Mouse (Mus musculus) right cerebral cortex, postnatal 4 days (tissue): Measurements from ENCODE around the gene Nploc4.

Experiments used
- DNase-seq: peaks from one replicate; pipeline ENCODE4 v3.0.0-alpha.2; 2022

The Nploc4 gene

GRCm38 (mm10) chr11:120437152-120437856, at the start of gene Nploc4:
Nploc4 (minus strand) TSS chr11:120437708.
- peak; percentile 87 for DNase-seq

- DNase-seq = no peak
Observed at GRCm38 (mm10) chr11:120485251-120485650, 47.7 kb upstream of the Nploc4 start.

- peak; percentile 88 for DNase-seq
Observed at GRCm38 (mm10) chr11:120484265-120484981, 46.9 kb upstream of the Nploc4 start, which contains the start of gene Mrpl12. Mrpl12 (plus strand) TSS chr11:120484613.

DNA sequence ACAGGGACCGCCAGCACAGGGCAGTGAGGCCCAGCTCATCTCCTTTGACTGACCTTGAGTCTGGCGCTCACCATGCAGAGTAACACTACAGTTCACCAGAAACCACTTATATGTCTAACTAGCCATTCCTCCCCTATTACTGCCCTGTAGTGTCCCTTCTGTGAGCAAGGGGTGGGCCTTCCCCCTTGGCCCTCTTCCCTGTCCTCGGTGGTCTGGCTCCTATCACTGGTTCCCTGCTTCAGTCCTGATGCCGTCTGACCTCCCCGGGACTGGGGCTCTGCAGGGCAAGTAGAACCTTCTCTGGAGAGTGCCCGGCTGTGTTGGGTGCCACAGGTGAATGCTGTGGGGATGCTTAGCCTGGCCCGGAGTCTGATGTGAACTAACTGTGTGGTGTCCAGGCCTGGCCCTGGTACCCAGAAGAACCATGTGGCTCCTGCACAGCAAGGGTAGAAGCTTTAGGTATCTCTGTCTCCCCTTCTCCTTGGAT, 46.0 kb upstream of the Nploc4 start:
- DNase-seq = no peak

GRCm38 (mm10) chr11:120472052-120472451, 34.5 kb upstream of the Nploc4 start:
- DNase-seq = no peak

DNA sequence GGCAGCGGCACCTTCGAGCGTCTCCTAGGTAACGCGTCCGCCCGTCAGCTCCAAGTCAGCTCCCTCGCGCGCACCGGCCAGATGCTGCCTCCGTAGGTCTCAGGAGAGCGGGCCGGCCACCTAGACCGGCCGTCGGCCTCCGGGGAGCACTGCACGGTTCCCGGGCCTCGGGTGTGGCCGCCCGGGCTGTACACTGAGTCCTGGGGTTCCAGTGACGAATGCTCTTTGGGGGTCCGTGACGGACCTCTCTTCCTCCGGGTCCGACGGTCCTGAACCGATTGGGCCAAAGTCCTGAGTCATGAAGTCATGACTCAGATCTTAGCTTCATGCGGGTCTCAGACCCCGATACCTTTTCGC, 30.2 kb upstream of the Nploc4 start:
- DNase-seq = no peak

DNA sequence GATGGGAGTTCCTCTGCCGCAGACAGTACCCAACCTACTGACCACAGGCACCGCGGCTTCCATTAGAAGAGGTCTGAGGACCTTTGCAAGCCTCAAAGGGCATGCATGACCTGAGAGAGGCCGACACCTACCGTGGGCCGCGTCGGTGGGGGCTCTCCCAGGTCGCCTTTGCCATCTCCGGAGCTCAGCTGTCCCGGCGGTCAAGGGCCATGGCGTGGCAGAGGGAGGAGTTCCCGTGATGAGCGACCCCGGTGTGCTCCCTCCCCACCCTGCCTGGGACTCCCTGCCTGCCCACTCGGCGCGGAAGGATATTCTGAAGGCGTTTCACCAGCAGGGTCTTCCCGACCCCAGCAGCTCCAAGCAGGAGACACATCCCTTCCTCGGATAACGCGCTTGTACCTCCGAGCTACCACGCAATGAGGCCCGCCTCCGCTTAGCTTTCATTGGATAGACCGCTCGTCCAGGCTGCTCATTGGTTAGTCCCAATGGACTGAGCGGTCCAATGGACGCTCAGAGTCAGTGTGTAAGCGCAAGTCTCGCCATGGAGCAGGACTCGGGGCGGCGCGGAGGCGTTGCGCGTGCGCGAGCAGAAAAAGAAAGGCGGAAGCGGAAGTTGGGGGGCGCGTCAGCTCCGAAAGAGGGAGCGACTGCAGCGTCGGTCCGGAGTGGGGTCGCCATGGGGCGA, 29.7 kb upstream of the Nploc4 start, which contains the start of gene Arl16:
Gene Arl16 (minus strand): TSS at position 557 of the 685 bp plus-strand sequence.
- peak; percentile 92 for DNase-seq

- DNase-seq = no peak
Observed at GRCm38 (mm10) chr11:120465521-120465920, 28.0 kb upstream of the Nploc4 start.

DNA sequence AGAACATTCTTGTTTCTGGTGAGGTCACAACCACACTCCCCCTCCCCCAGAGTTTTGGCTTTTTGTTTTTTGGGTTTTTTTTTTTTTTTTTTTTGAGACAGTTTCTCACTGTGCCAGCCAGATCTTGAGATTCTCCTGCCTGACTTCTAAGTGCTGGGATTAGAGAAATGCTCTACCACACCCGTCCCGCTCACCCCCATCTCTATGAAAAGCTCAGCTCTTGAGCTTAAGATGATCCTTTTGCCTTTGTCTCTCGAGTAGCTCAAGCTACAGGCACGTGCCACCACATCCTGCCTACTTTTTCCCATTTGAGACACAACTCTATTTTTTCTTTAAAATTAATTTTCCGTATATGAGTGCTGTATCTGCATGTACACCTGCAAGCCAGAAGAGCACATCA, 26.9 kb upstream of the Nploc4 start:
- no peak for DNase-seq

DNA sequence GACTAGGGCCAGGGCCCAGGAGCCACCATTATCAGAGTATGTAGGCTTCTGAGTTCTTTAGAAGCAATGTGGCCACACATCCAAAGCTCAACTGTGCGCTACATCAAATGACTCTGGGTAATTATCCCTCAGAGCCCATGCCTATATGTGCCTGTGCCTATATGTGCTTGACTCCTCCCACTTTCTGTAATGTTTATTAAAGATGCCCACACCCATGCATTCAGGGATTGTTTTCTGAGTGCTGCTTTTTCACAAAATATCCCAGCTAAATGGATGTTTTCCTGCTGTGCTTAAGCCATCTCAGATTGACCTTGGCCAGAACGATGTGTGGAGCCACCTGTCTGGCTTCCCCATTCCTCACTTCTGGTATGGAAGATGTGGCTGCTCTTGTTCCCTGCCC, 26.0 kb upstream of the Nploc4 start:
- DNase-seq = no peak

- DNase-seq = no peak
Observed at GRCm38 (mm10) chr11:120458847-120459597, 21.5 kb upstream of the Nploc4 start.

DNA sequence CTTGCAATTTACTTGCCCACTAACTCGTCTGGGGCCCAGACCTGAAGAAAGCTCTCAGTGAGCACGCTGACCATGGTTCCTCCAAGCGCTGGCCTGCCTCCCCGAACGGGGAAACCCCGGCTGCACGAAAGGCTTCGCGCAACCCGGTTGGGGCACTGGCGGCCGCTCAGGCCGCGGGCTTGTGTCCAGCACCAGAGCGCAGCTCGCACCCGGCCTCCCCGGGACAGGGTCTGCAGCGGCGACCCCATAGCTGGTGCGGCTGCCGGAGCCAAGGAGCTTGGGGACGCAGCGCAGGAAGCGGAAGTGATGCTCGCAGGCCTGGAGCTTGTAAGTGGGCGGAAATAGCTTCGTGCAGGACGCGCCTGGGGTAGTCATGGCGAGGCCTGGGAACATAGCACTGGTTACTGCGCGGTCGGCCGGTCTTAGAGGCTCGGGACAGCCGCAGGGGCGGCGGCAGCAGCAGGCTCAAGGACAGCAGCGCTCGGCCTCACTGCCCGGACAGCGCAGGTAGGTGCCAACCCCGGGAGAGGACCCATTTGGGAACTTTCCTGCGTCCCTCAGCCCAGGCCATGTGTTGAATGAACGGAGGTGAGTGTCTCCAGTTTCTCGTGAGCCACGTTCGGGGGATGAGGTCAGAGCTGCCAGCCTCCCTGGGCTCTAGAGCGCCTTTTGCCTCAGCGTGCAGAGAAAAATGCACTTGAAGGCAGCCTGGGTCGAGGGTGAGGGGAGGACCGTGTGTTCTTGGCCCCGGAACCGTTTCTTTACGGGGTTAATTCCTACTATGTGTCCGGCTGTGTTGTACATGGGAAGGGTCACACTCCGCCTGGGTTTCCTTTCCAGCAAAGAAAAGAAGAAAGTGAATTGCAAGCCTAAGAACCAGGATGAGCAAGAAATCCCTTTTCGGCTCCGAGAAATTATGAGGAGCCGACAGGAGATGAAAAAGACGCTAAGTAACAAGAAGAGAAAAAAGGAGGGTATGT, 20.6 kb upstream of the Nploc4 start, which contains the start of the genes Oxld1 and Ccdc137:
Gene Oxld1 (minus strand): TSS at position 297 of the 980 bp plus-strand sequence.
Gene Ccdc137 (plus strand): TSS at position 344 of the 980 bp plus-strand sequence.
- peak; percentile 74 for DNase-seq

GRCm38 (mm10) chr11:120457370-120457769, 19.9 kb upstream of the Nploc4 start:
- no peak for DNase-seq

DNA sequence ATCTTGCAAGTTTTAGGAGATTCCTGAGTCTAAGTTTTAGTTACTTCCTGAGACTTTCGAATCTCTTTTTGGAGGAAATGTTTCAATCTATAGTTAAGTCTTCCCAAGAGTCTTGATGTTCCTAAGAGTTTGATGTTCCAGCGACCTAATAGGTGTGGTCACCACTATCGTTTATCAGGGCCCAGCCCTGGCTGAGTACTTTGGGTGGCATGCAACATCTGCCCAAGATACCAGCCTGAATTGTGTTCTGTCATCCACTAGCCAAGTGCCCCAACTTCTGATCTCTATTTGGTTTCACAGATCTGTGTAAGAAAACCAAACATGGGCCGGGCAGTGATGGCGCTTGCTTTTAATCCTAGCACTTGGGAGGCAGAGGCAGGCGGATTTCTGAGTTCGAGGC, 17.9 kb upstream of the Nploc4 start:
- no peak for DNase-seq

- no peak for DNase-seq
Observed at GRCm38 (mm10) chr11:120454965-120455364, 17.5 kb upstream of the Nploc4 start.

- no peak for DNase-seq
Observed at GRCm38 (mm10) chr11:120453306-120453705, 15.8 kb upstream of the Nploc4 start, which contains the start of gene Pde6g. Pde6g (minus strand) TSS chr11:120453500.

- no peak for DNase-seq
Observed at GRCm38 (mm10) chr11:120452246-120452645, 14.7 kb upstream of the Nploc4 start.

DNA sequence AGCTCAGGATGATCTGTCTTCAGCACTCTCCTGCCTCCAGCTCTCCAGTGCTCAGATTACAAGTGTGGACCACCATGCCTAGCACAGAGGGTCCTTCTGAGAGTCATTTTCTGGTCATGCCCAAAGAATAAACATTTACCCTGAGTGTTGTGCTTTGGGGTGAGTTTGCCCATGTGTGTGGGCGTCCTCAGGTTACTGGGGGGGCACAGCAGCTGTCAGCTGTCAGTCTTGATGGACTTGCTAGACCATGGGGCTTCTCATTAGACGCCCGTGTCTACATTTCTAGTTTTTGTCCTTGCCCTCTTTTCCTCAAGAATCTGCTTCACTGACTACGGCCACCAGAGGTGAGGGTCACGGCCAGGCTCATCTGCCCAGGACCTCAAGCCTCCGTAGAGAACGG, 9.7 kb upstream of the Nploc4 start:
- no peak for DNase-seq

DNA sequence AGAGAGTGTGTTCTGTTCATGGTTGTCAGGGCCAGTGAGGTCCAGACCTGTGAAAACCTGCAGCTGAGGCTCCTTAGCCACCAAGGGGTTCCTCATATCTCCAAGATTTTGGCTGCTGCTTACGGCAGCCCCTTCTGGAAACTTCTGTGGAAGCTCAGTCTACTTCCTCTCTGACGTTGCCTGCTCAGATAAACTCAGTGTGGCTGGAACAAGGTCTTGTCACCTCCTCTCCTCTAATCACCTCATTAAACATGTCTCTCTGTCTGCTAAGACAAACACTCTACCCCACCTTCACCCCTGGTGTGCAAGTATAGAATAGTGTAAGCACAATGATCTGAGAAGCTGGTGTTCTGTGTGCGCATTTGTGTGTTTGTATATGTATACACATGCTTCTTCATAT, 8.0 kb upstream of the Nploc4 start:
- no peak for DNase-seq

DNA sequence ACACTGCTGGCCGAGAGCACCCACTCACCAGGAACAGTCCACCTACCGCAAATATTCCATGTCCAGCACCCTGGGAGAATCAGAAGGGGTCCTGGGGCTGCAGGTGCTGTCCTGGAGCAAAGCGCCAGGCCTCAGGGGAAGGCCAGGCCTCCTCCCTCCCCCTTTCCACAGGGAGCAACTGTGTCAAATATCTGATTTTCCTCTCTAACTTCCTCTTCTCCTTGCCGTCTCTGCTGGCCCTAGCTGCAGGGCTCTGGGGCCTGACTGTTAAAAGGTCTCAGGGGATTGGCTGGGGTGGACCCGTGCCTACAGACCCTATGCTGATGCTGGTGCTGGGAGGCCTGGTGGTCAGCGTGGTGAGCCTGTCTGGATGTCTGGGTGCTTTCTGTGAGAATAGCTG, 6.6 kb upstream of the Nploc4 start:
- no peak for DNase-seq

GRCm38 (mm10) chr11:120442765-120443280, 5.3 kb upstream of the Nploc4 start:
- no peak for DNase-seq
